Mouse (Mus musculus): ENCODE data around the gene Ccdc85c. TPM values are rescaled to one million over a fixed set of nuclear protein-coding genes. Genes with fewer than 3 reads are reported as not detected.

The Ccdc85c gene
- polyA plus RNA-seq (2012; rRNA removed) = 75.0 and 78.6 TPM in 2 replicates

- WGBS = under 1% methylated on average over 65 of the region's 120 CpGs
- TF ChIP-seq POLR2A (IDR thresholded peaks at IDR 0.05; ENCODE audit: borderline replicate concordance, insufficient read depth, low read length) = 0 out of 2 replicates have a peak, but pooled peaks have one; percentile 33
- no peak for TF ChIP-seq CTCF (IDR thresholded peaks at IDR 0.05; ENCODE audit: borderline replicate concordance, insufficient read depth, low read depth, low read length)
- Histone ChIP-seq H3K27ac (ENCODE audit: insufficient read depth, low read length) (peak within 1 kb of the TSS; percentile 76), H3K27me3 (ENCODE audit: control insufficient read depth, insufficient read depth, low read length) (no peaks in the 10 kb centered on the region), H3K4me1 (ENCODE audit: control insufficient read depth, insufficient read depth, low read length) (peaks cover 21% of the 10 kb centered on the region), H3K4me3 (replicated peaks; ENCODE audit: insufficient read depth, low read depth, low read length) (peak within 1 kb of the TSS; percentile 87)
- peak; percentile 68 to 74 for DNase-seq
These were observed at the start of gene Ccdc85c for GRCm38 (mm10) chr12:108274661-108275507. TSS of gene Ccdc85c (minus strand) at chr12:108275425.

- 0 out of 2 replicates have a peak, but pooled peaks cover 3% of the 10 kb centered on the region for H3K4me1 ChIP-seq (ENCODE audit: control insufficient read depth, insufficient read depth, low read length)
- no peak overlapping the region for H3K27ac ChIP-seq (ENCODE audit: insufficient read depth, low read length)
- DNase-seq = no peak
- H3K27me3 ChIP-seq (ENCODE audit: control insufficient read depth, insufficient read depth, low read length) = no peaks in the 10 kb centered on the region
- no peak overlapping the region for H3K4me3 ChIP-seq (replicated peaks; ENCODE audit: insufficient read depth, low read depth, low read length)
- WGBS = 62% methylated on average over 8 of the region's 8 CpGs
- TF ChIP-seq CTCF (IDR thresholded peaks at IDR 0.05; ENCODE audit: borderline replicate concordance, insufficient read depth, low read depth, low read length) (no peak), POLR2A (IDR thresholded peaks at IDR 0.05; ENCODE audit: borderline replicate concordance, insufficient read depth, low read length) (no peak)
These were observed 44.9 kb upstream of the Ccdc85c start for GRCm38 (mm10) chr12:108320096-108320495.

DNA sequence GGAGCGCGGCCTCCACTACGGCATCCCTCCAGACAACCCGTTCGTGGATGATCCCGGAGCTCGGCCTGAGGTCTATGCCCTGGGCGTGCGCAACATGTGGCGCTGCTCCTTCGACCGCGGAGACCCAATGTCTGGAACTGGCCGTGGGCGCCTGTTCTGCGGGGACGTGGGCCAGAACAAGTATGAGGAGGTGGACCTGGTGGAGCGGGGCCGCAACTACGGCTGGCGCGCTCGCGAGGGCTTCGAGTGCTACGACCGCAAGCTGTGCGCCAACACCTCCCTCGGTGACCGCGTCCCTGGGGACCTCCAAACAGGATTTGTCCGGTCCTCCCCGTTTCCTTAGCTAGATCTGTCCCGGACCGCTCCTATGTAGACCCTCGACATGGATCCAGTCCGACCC is 43.3 kb upstream of the Ccdc85c start:
- Histone ChIP-seq H3K4me1 (ENCODE audit: control insufficient read depth, insufficient read depth, low read length) (0 out of 2 replicates have a peak, but pooled peaks cover 3% of the 10 kb centered on the region), H3K4me3 (replicated peaks; ENCODE audit: insufficient read depth, low read depth, low read length) (no peak overlapping the region), H3K27ac (ENCODE audit: insufficient read depth, low read length) (no peak overlapping the region), H3K27me3 (ENCODE audit: control insufficient read depth, insufficient read depth, low read length) (no peaks in the 10 kb centered on the region)
- DNase-seq = no peak
- WGBS = 26% methylated on average over 37 of the region's 37 CpGs
- TF ChIP-seq POLR2A (IDR thresholded peaks at IDR 0.05; ENCODE audit: borderline replicate concordance, insufficient read depth, low read length) (no peak), CTCF (IDR thresholded peaks at IDR 0.05; ENCODE audit: borderline replicate concordance, insufficient read depth, low read depth, low read length) (no peak)

- no peak overlapping the region for H3K4me3 ChIP-seq (replicated peaks; ENCODE audit: insufficient read depth, low read depth, low read length)
- no peak for DNase-seq
- 56% methylated on average over 18 of the region's 18 CpGs for WGBS
- H3K27ac ChIP-seq (ENCODE audit: insufficient read depth, low read length) = no peak overlapping the region
- 0 out of 2 replicates have a peak, but pooled peaks cover 3% of the 10 kb centered on the region for H3K4me1 ChIP-seq (ENCODE audit: control insufficient read depth, insufficient read depth, low read length)
- TF ChIP-seq CTCF (IDR thresholded peaks at IDR 0.05; ENCODE audit: borderline replicate concordance, insufficient read depth, low read depth, low read length) (no peak), POLR2A (IDR thresholded peaks at IDR 0.05; ENCODE audit: borderline replicate concordance, insufficient read depth, low read length) (no peak)
- no peaks in the 10 kb centered on the region for H3K27me3 ChIP-seq (ENCODE audit: control insufficient read depth, insufficient read depth, low read length)
These were observed 42.7 kb upstream of the Ccdc85c start for GRCm38 (mm10) chr12:108317826-108318430.

GRCm38 (mm10) chr12:108317201-108317738 is 42.0 kb upstream of the Ccdc85c start:
- H3K4me3 ChIP-seq (replicated peaks; ENCODE audit: insufficient read depth, low read depth, low read length) = no peak overlapping the region
- 74% methylated on average over 9 of the region's 9 CpGs for WGBS
- TF ChIP-seq POLR2A (IDR thresholded peaks at IDR 0.05; ENCODE audit: borderline replicate concordance, insufficient read depth, low read length) = no peak
- TF ChIP-seq CTCF (IDR thresholded peaks at IDR 0.05; ENCODE audit: borderline replicate concordance, insufficient read depth, low read depth, low read length) = no peak

GRCm38 (mm10) chr12:108316655-108317054 is 41.4 kb upstream of the Ccdc85c start:
- Histone ChIP-seq H3K4me1 (ENCODE audit: control insufficient read depth, insufficient read depth, low read length) (0 out of 2 replicates have a peak, but pooled peaks cover 3% of the 10 kb centered on the region), H3K27ac (ENCODE audit: insufficient read depth, low read length) (no peak overlapping the region)
- no peak for DNase-seq

More at GRCm38 (mm10) chr12:108317201-108317738, 42.0 kb upstream of the Ccdc85c start:
- Histone ChIP-seq H3K27me3 (ENCODE audit: control insufficient read depth, insufficient read depth, low read length) (no peaks in the 10 kb centered on the region), H3K27ac (ENCODE audit: insufficient read depth, low read length) (no peak overlapping the region), H3K4me1 (ENCODE audit: control insufficient read depth, insufficient read depth, low read length) (0 out of 2 replicates have a peak, but pooled peaks cover 3% of the 10 kb centered on the region)
- no peak for DNase-seq

DNA sequence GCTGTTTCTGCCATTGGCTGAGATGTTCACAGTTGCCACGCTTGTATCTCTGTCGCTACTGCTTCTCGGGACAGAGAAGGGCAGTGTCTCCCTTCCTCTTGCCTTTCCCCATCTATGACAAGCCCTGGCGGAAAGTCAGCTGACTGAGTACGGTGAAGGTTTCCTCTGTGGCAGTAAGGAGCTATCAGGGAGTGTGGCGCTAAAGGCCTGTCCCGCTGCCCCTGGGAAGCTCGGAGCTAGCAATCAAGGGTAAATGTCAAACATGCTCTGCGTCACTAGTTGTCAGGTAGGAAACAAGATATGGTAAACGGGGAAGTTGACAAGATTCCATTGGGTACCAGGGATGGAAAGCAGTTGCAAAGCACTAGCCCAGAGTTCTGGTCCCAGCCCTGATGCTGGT is 40.6 kb upstream of the Ccdc85c start:
- Histone ChIP-seq H3K27me3 (ENCODE audit: control insufficient read depth, insufficient read depth, low read length) (no peaks in the 10 kb centered on the region), H3K4me3 (replicated peaks; ENCODE audit: insufficient read depth, low read depth, low read length) (no peak overlapping the region), H3K4me1 (ENCODE audit: control insufficient read depth, insufficient read depth, low read length) (0 out of 2 replicates have a peak, but pooled peaks cover 3% of the 10 kb centered on the region), H3K27ac (ENCODE audit: insufficient read depth, low read length) (no peak overlapping the region)
- no peak for DNase-seq
- WGBS = 77% methylated on average over 10 of the region's 10 CpGs
- TF ChIP-seq CTCF (IDR thresholded peaks at IDR 0.05; ENCODE audit: borderline replicate concordance, insufficient read depth, low read depth, low read length) (no peak), POLR2A (IDR thresholded peaks at IDR 0.05; ENCODE audit: borderline replicate concordance, insufficient read depth, low read length) (no peak)

More at GRCm38 (mm10) chr12:108316655-108317054, 41.4 kb upstream of the Ccdc85c start:
- TF ChIP-seq CTCF (IDR thresholded peaks at IDR 0.05; ENCODE audit: borderline replicate concordance, insufficient read depth, low read depth, low read length) (no peak), POLR2A (IDR thresholded peaks at IDR 0.05; ENCODE audit: borderline replicate concordance, insufficient read depth, low read length) (no peak)
- H3K4me3 ChIP-seq (replicated peaks; ENCODE audit: insufficient read depth, low read depth, low read length) = no peak overlapping the region
- 50% methylated on average over 6 of the region's 6 CpGs for WGBS
- no peaks in the 10 kb centered on the region for H3K27me3 ChIP-seq (ENCODE audit: control insufficient read depth, insufficient read depth, low read length)

All from cerebellum, adult 2 months (tissue).